Mouse (Mus musculus): ENCODE results near the gene Defb35.
"Not testable (repeated sequence)": the region's sequence is repeated elsewhere in the genome, so short reads cannot be mapped to it uniquely, and the experiment has no call there.

Defb35 gene

DNA sequence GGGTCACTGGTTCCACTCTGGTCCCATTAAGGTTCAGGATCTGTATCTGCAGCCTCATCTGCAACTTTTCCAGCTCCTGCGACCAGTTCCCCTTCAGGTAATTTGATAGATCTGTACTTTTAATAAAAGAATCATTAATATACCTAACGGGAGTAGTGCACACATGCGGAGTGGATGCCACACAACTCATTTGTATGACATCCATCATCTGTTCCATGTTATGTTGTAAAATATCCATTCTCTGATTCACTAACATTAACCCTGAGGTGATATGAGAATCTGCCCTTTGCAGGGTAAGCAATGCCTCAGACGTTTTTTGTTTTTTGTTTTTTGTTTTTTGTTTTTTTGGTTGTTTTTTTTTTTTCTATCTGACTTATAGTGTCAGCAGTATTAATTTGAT is at the start of gene Defb35:
TSS of gene Defb35 (plus strand) at position 301 of the 400 bp plus-strand sequence.
- DNase-seq (ENCODE audit: low spot score in 2 of 2), result not testable (repeated sequence)

DNA sequence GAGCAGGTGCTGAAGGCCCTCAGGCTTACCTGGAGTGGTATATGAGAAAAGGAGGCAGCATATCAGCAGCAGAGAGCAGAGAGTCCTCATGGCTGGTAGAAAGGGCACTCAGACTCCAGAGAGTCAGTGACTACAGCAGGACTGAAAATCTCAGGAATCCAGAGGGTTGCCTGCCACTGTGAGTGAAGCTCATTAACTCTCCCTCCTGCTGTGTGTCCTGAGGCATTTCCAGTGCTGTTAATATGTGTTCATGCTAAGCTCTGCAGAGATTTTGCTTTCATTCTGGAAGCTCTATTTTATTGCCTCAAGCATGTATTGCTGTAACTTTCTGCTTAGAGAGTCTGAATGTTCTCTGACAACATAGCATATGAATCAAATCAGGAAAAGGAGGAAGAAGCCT is 31.9 kb upstream of the Defb35 start, which contains the start of gene Defb11:
TSS of gene Defb11 (minus strand) at position 123 of the 400 bp plus-strand sequence.
- not testable (repeated sequence) for DNase-seq (ENCODE audit: low spot score in 2 of 2)

DNA sequence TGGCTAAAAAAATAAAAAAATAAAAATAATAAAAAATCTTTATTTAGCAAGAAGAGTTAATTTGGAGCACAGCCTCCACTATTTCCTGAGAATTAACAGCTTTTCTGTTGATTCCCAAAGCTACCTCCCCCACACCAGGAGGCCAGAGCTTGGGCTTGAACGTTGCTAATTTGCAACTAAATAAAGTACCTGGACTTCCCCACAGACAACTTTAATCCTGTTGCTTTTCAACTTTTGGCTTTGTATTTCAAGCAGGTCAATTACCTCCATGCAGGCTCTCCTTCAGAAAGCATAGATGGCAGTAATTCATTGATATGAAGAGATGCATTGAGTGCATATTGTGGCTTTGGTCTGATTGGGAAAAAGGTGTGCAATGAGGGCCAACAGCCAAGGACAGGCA is 26.2 kb upstream of the Defb35 start:
- DNase-seq (ENCODE audit: low spot score in 2 of 2), result no peak

DNA sequence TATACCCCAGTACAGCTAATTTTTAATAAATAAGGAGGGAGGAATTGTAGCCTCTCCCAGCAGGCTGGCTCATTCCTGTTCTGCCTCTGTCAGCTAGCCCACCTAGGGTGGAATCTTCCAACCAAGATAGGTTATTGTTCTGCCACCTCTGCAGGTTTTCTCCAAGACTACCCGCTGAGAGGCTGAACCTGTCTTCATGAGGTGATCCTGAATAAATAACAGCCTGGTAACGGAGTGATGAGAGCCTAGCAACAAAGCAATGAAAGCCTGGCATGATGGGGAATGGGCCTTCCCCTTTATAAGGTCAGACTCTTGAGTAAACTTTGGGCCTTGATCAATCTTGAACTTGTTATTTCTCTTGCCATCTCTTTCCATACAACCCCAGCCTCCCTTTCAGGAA is 25.6 kb upstream of the Defb35 start:
- no peak for DNase-seq (ENCODE audit: low spot score in 2 of 2)

DNA sequence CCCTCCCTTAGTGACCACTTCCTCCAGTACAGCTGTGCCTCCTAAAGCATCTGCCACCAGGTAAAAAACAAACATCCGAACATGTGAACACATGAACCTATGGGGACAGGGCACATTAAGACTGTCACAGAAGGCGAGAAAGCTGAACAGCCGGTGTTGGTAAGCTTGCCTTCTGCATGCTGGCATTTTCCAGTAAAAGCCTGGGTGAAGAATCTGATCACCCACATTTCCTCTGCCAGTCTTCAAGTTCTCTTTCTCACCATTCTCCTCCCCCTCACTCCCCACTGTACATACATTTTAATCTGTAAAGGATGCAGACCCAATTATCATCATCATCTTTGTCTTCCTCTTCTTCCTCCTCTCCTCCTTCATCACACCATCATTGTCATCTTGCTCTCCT is 22.5 kb upstream of the Defb35 start:
- DNase-seq (ENCODE audit: low spot score in 2 of 2), result no peak

DNA sequence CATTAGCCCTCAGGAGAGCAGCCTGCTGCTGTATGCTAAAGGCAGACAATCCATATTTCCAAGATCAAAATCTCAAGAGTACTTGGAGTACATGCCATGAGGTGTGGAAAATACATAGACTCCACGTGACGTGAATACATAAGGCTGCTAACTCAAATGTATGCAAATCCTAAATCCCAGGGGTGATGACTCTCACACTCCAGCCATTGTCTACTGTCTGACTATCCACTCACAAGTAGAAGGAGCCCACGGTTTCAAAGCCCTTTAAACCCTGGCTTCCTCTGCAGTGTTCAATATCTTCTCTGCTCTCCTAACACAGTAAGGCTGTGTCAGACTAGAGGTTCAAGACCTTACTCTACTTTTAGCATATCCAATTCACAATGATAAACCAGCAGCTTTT is 7.4 kb upstream of the Defb35 start:
- not testable (repeated sequence) for DNase-seq (ENCODE audit: low spot score in 2 of 2)

DNA sequence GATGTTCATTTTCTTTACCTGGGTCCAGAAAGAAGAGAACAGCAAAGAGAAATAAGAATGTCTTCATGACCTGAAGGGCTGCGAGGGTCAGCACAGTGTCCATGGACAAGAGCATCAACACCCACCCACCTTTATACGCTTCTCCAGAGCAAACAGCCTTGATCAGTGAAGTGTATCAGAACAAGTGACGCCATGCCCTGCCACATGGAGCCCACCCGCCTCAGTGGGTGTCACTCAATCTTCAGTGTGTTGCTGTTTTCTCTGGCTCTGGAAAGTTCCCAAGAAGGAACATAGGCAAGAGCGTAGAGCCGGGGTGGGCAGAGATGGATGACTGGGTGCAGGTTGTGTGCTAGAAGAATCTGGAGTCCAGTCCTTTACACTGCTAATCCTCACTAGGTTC is 5.5 kb upstream of the Defb35 start, which contains the start of gene Defb15:
TSS of gene Defb15 (minus strand) at position 101 of the 400 bp plus-strand sequence.
- DNase-seq (ENCODE audit: low spot score in 2 of 2), result no peak

DNA sequence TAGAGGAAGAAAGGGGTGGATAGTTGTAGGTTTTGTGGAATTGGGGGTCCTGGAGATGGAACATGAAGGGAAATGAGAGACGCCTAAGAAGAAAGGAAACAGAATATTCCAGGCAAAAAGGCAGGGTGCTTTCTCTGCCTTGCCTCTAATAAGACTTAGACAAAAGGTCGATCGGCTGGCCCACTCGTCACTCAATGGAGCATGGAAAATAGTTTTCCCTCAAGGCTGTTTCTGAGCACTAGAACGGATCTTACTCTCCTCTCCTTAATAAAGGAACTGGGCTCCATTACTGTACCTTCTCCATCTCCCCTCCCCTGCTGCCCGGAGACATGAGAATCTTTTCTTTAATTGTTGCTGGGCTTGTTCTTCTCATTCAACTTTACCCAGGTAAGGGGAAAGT is 8.3 kb downstream of the Defb35 start, which contains the start of gene Defb13:
TSS of gene Defb13 (plus strand) at position 301 of the 400 bp plus-strand sequence.
- no peak for DNase-seq (ENCODE audit: low spot score in 2 of 2)

DNA sequence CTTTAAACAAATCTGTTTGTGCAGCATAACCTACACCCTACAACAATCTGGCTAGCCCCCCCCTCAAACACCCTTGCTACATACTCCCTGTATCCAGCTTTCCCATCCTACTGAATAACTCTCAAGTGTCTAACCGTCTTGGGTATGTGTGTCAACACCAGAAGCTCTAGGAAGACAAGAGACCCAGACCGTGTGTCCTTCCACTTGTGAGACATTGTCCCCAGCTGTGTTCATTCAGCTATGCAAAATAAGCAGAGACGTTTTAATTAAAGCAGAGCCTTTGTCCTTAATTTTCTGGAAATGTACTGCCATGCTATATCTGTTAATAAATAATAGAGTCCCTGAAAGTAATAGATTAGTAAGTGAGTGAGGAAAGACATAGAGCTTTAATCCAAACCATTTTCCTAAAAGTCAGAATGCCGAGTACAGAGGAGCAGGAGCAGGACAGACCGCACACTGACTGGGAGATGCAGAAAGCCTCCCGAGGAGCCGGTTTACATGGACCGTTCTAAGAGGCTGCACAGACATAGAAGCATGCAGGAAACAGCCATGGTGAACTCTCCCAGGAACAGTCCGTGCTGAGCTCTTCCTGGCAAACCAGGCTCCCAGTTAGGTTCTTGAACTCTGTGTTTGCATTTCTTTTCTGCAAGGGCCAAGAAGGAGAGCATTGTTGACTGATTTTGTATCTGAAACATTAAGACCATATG is 9.3 kb downstream of the Defb35 start:
- DNase-seq (ENCODE audit: low spot score in 2 of 2), result no peak

DNA sequence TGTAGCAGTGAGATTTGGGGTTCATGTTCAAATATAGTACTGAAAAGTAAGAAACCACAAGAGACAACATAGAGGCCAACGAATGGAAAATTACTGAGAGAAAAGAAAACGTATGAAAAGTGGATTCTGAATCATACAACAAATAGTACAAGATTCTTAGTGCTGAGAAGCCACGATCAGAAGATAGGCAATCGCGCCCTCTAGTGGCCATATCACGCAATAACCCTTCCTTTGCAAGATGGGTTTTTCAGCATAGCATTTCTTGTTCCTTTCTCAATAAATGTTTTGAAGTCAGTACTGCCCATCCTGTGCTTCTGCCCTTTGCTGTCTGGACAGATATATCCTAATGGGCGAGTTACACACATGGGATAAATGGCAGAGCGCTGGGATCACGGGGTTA is 17.2 kb downstream of the Defb35 start:
- DNase-seq (ENCODE audit: low spot score in 2 of 2), result no peak

DNA sequence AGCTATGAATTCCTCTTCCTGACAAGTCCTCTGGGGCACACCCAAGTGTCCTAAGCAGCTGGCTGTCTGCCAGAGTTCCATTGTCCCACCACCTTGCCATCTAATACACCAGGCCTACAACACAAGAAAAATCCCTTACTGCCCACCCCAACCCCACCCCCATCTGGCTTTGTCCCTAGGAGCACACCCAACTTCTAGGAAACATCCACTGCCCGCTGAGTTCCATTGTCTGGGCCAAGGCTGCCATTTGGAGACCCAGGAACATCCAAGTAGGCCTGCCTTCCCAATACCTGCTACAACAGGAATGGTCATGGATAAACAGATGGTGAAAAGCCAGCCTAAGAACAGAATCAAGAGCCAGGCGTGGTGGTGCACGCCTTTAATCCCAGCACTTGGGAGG is 18.2 kb downstream of the Defb35 start:
- DNase-seq (ENCODE audit: low spot score in 2 of 2), result no peak

DNA sequence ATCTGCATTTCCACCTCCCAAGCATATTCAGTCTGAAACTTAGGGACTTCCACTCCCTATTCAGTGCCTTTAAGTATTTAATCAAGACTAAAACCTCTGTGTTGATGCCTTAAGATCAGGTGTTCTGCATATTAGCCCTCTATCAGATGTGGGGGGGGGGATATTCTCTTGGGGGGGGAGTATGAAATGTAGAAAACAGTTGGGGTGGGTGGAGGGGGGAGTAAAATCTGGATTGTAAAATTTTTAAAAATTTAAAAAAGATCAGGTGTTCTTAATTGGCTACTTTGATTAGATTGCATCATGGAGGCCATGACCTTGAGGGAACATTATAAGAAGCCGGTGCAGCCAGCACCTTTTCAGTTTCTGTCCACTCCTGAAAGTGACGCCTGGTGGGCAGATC is 20.3 kb downstream of the Defb35 start, which contains the start of gene Fam90a1a:
TSS of gene Fam90a1a (plus strand) at position 301 of the 400 bp plus-strand sequence.
- DNase-seq (ENCODE audit: low spot score in 2 of 2), result no peak

DNA sequence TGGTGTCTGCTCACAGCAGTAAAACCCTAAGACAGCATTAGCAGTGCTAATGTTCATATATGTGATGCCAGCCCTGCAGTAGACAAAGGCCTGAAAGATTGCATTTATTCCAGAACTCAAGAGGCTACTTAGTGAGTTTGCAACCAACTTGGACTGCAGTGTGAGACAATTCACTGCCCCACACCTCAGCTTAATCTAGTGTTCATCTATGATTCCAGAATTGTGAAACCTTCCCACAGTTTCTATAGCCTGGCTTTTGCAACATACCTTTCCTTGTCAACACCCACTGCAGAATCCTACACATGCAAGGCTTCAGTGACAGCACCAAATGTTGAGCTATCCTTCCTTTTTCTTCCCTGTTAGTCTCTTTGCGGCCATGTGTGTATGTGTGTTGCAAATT is 28.5 kb downstream of the Defb35 start:
- DNase-seq (ENCODE audit: low spot score in 2 of 2), result no peak

DNA sequence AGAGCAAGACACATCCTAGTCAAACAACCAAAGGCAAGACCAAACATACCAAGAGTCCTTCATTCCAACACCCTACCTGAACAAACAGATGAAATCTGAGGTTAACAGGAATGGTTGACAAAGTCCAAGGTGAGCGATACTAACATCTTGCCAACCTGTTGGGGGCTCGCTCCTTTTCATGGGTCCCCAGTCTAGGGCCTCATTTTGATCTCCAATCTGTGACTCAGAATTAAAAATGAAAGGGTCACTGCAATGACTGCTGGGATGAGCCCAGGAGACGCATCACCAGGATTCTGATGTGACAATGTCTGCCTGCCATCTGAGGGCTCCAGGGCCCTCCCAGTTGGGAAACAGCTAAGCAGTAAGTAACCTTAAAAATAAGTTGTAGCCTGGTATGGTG is 31.3 kb downstream of the Defb35 start, which contains the start of gene Ccdc70:
TSS of gene Ccdc70 (plus strand) at position 301 of the 400 bp plus-strand sequence.
- DNase-seq (ENCODE audit: low spot score in 2 of 2), result no peak

DNA sequence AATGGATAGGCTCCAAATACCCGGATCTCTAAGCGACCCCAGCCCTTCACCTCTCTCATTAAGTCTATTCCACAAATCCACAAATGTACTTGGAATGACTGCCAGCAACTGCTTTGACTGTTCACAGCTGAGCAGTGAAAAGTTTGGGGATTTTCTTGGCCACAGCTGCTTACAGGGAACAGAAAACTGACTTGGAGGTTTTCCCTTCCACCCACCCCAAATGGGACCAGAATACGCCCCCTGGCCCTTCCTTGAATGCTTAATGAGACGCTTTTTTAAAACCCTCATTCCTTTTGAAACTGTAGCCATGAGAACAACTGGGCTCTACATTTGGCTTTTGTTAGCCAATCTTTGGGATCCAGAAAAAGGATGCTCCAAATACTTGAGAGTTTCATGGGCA is 40.0 kb downstream of the Defb35 start:
- DNase-seq (ENCODE audit: low spot score in 2 of 2), result no peak

DNA sequence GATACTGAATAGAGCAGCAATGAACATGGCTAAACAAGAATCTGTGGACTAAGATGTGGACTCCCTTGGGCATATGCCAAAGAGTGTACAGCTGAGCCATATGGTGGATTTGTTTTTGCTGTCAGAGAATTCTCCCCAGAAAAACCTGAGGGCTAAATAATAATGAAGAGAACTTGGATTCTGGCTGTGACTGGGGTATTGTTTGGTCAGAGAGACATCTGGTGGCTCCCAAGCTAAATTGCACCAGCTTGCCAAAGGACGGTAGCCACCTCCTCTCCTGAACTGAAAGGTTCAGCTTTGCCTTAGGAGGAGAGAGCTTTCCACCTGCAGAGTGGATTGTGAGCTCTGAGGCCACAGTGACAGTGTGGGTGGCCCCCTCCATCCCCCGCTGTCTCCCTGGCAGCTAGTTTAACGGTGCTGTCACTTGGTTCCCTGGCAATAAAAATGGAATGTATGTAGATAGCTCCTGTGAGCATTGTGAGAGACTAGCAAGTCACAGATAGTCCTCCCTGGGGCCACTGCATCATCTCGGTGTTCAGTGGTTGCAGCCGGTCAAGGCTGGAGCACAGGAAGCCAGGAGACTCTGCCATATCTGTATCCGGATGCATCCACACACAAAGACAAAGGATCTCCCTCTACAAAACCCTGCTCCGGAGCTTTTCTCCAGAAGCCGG is 43.6 kb downstream of the Defb35 start:
- DNase-seq (ENCODE audit: low spot score in 2 of 2), result no peak
